Mouse (Mus musculus) stomach, postnatal 0 days (tissue): ENCODE data around the gene Tomm6.

Experiments used
- CTCF ChIP-seq: IDR thresholded peaks from 2 replicates; pipeline ENCODE4 v1.5.1; 2016; ENCODE audit warnings: antibody characterized with exemption, low read depth, mild to moderate bottlenecking, moderate library complexity
- EP300 ChIP-seq: optimal IDR thresholded peaks from 2 replicates; pipeline ENCODE3; 2016; ENCODE audit warnings: antibody characterized with exemption

DNA sequence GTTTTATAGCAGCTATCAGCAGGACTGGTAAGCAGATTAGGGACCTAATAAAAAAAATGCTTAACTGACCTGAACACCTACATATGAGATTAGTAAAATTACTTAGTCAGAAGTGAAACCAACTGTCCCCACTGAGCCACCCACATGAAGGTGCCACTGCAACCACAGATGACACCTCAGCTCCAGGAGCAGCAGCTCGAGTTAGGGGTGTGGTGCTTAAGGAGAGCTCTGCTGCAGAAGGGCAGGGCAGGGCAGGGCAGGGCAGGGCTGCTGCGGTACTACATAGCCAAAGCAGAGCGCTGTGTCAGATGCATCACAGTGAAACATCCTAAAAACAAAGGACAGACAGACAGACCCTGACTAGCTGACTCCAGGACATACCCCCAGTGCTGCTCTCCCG lies 5.3 kb downstream of the Tomm6 start:
- TF ChIP-seq CTCF: no peak
- TF ChIP-seq EP300: no peak
